Mouse (Mus musculus): ENCODE results near the gene Stard7. TPM values are rescaled to one million over a fixed set of nuclear protein-coding genes. Genes with fewer than 3 reads are reported as not detected.

Gene Stard7
- polyA plus RNA-seq, 1 experiment, result 25.4 TPM

GRCm38 (mm10) chr2:127308660-127309059 lies 38.6 kb downstream of the Stard7 start:
- H3K27ac ChIP-seq (ENCODE audit: control insufficient read depth, insufficient read depth, low read depth, low read length, poor library complexity), result no peak overlapping the region
- TF ChIP-seq POLR2A (IDR thresholded peaks at IDR 0.05; ENCODE audit: borderline replicate concordance, control insufficient read depth, low read depth, low read length), result no peak
- TF ChIP-seq CTCF (IDR thresholded peaks at IDR 0.05; ENCODE audit: control insufficient read depth, insufficient read depth, low read length), result peak; percentile 21; the same call in 1 of the 2 replicates
- 88% methylated on average over 2 of the region's 2 CpGs for WGBS

GRCm38 (mm10) chr2:127310246-127310645 lies 40.2 kb downstream of the Stard7 start:
- 21% methylated on average over 2 of the region's 2 CpGs for WGBS
- H3K4me3 ChIP-seq (replicated peaks; ENCODE audit: control insufficient read depth, low read depth, low read length), result no peak overlapping the region
- no peak for TF ChIP-seq CTCF (IDR thresholded peaks at IDR 0.05; ENCODE audit: control insufficient read depth, insufficient read depth, low read length)
- no peak for TF ChIP-seq POLR2A (IDR thresholded peaks at IDR 0.05; ENCODE audit: borderline replicate concordance, control insufficient read depth, low read depth, low read length)
- peaks cover 3% of the 10 kb centered on the region for H3K4me1 ChIP-seq (ENCODE audit: control insufficient read depth, insufficient read depth, low read length)
- no peak overlapping the region for H3K27ac ChIP-seq (ENCODE audit: control insufficient read depth, insufficient read depth, low read depth, low read length, poor library complexity)

More at GRCm38 (mm10) chr2:127308660-127309059, 38.6 kb downstream of the Stard7 start:
- Histone ChIP-seq H3K4me3 (replicated peaks; ENCODE audit: control insufficient read depth, low read depth, low read length) (no peak overlapping the region), H3K4me1 (ENCODE audit: control insufficient read depth, insufficient read depth, low read length) (peaks cover 1% of the 10 kb centered on the region)

GRCm38 (mm10) chr2:127310685-127311084 lies 40.7 kb downstream of the Stard7 start:
- Histone ChIP-seq H3K4me3 (replicated peaks; ENCODE audit: control insufficient read depth, low read depth, low read length) (no peak overlapping the region), H3K4me1 (ENCODE audit: control insufficient read depth, insufficient read depth, low read length) (peaks cover 3% of the 10 kb centered on the region), H3K27ac (ENCODE audit: control insufficient read depth, insufficient read depth, low read depth, low read length, poor library complexity) (no peak overlapping the region)
- WGBS, result 47% methylated on average over 7 of the region's 7 CpGs
- TF ChIP-seq POLR2A (IDR thresholded peaks at IDR 0.05; ENCODE audit: borderline replicate concordance, control insufficient read depth, low read depth, low read length) (no peak), CTCF (IDR thresholded peaks at IDR 0.05; ENCODE audit: control insufficient read depth, insufficient read depth, low read length) (no peak)

GRCm38 (mm10) chr2:127311193-127311592 lies 41.2 kb downstream of the Stard7 start:
- TF ChIP-seq POLR2A (IDR thresholded peaks at IDR 0.05; ENCODE audit: borderline replicate concordance, control insufficient read depth, low read depth, low read length) (no peak), CTCF (IDR thresholded peaks at IDR 0.05; ENCODE audit: control insufficient read depth, insufficient read depth, low read length) (no peak)

GRCm38 (mm10) chr2:127312801-127313200 lies 42.8 kb downstream of the Stard7 start:
- 88% methylated on average over 4 of the region's 4 CpGs for WGBS
- peaks cover 3% of the 10 kb centered on the region for H3K4me1 ChIP-seq (ENCODE audit: control insufficient read depth, insufficient read depth, low read length)
- no peak overlapping the region for H3K4me3 ChIP-seq (replicated peaks; ENCODE audit: control insufficient read depth, low read depth, low read length)
- TF ChIP-seq POLR2A (IDR thresholded peaks at IDR 0.05; ENCODE audit: borderline replicate concordance, control insufficient read depth, low read depth, low read length) (no peak), CTCF (IDR thresholded peaks at IDR 0.05; ENCODE audit: control insufficient read depth, insufficient read depth, low read length) (no peak)
- no peak overlapping the region for H3K27ac ChIP-seq (ENCODE audit: control insufficient read depth, insufficient read depth, low read depth, low read length, poor library complexity)

More at GRCm38 (mm10) chr2:127311193-127311592, 41.2 kb downstream of the Stard7 start:
- WGBS, result 83% methylated on average over 1 of the region's 1 CpGs
- Histone ChIP-seq H3K4me3 (replicated peaks; ENCODE audit: control insufficient read depth, low read depth, low read length) (no peak overlapping the region), H3K27ac (ENCODE audit: control insufficient read depth, insufficient read depth, low read depth, low read length, poor library complexity) (no peak overlapping the region), H3K4me1 (ENCODE audit: control insufficient read depth, insufficient read depth, low read length) (peaks cover 3% of the 10 kb centered on the region)

GRCm38 (mm10) chr2:127313878-127314277 lies 43.9 kb downstream of the Stard7 start:
- TF ChIP-seq POLR2A (IDR thresholded peaks at IDR 0.05; ENCODE audit: borderline replicate concordance, control insufficient read depth, low read depth, low read length), result no peak
- TF ChIP-seq CTCF (IDR thresholded peaks at IDR 0.05; ENCODE audit: control insufficient read depth, insufficient read depth, low read length), result no peak
- Histone ChIP-seq H3K4me1 (ENCODE audit: control insufficient read depth, insufficient read depth, low read length) (peaks cover 4% of the 10 kb centered on the region), H3K27ac (ENCODE audit: control insufficient read depth, insufficient read depth, low read depth, low read length, poor library complexity) (0 out of 2 replicates have a peak overlapping the region, but pooled peaks have one; percentile 76), H3K4me3 (replicated peaks; ENCODE audit: control insufficient read depth, low read depth, low read length) (no peak overlapping the region)
- WGBS, result 52% methylated on average over 4 of the region's 4 CpGs

- Histone ChIP-seq H3K27ac (ENCODE audit: control insufficient read depth, insufficient read depth, low read depth, low read length, poor library complexity) (peak overlapping the region; percentile 76), H3K4me1 (ENCODE audit: control insufficient read depth, insufficient read depth, low read length) (peaks cover 4% of the 10 kb centered on the region), H3K4me3 (replicated peaks; ENCODE audit: control insufficient read depth, low read depth, low read length) (no peak overlapping the region)
- no peak for TF ChIP-seq CTCF (IDR thresholded peaks at IDR 0.05; ENCODE audit: control insufficient read depth, insufficient read depth, low read length)
- TF ChIP-seq POLR2A (IDR thresholded peaks at IDR 0.05; ENCODE audit: borderline replicate concordance, control insufficient read depth, low read depth, low read length), result no peak
- WGBS, result 22% methylated on average over 6 of the region's 6 CpGs
These were observed 44.6 kb downstream of the Stard7 start for GRCm38 (mm10) chr2:127314467-127315154.

GRCm38 (mm10) chr2:127315155-127315470 lies 45.1 kb downstream of the Stard7 start:
- WGBS, result 94% methylated on average over 1 of the region's 1 CpGs
- H3K4me1 ChIP-seq (ENCODE audit: control insufficient read depth, insufficient read depth, low read length), result peaks cover 4% of the 10 kb centered on the region
- TF ChIP-seq POLR2A (IDR thresholded peaks at IDR 0.05; ENCODE audit: borderline replicate concordance, control insufficient read depth, low read depth, low read length) (no peak), CTCF (IDR thresholded peaks at IDR 0.05; ENCODE audit: control insufficient read depth, insufficient read depth, low read length) (no peak)
- peak overlapping the region; percentile 76 for H3K27ac ChIP-seq (ENCODE audit: control insufficient read depth, insufficient read depth, low read depth, low read length, poor library complexity)
- no peak overlapping the region for H3K4me3 ChIP-seq (replicated peaks; ENCODE audit: control insufficient read depth, low read depth, low read length)
